Mouse (Mus musculus) liver, embryonic 11.5 days (tissue): ENCODE results near the gene Actr1a. TPM values are rescaled to one million over a fixed set of nuclear protein-coding genes. Genes with fewer than 3 reads are reported as not detected.

Experiments used
- ATAC-seq: fragments of 200-750 bp; cut with Nextera tagmentation; replicated peaks from 2 replicates; pipeline ENCODE4 v1.8.0; 2017; ENCODE audit warnings: moderate number of reproducible peaks, mild to moderate bottlenecking, moderate TSS enrichment, moderate library complexity; ENCODE audit not compliant: low FRiP score
- DNase-seq: peaks from one replicate; pipeline ENCODE4 v3.0.0-alpha.2; 2017; ENCODE audit warnings: low spot score
- H3K27ac ChIP-seq: fragments of 300-500 bp; sonication (generic); 2 replicates; pipeline ENCODE4 v1.5.1; 2014; ENCODE audit warnings: mild to moderate bottlenecking, low read depth, low read length, control low read depth
- H3K27me3 ChIP-seq: fragments of 300-500 bp; sonication (generic); replicated peaks from 2 replicates; pipeline ENCODE4 v1.6.1; 2014; ENCODE audit warnings: low read length, mixed read lengths; ENCODE audit not compliant: control insufficient read depth, insufficient read depth
- H3K36me3 ChIP-seq: fragments of 300-500 bp; sonication (generic); 2 replicates; pipeline ENCODE4 v1.6.1; 2014; ENCODE audit warnings: mild to moderate bottlenecking, low read length, moderate library complexity, mixed read lengths; ENCODE audit not compliant: control insufficient read depth, insufficient read depth
- H3K4me1 ChIP-seq: fragments of 300-500 bp; sonication (generic); replicated peaks from 2 replicates; pipeline ENCODE4 v1.6.1; 2014; ENCODE audit warnings: low read length, mixed read lengths; ENCODE audit not compliant: control insufficient read depth, insufficient read depth
- H3K4me2 ChIP-seq: fragments of 300-500 bp; sonication (generic); 2 replicates; pipeline ENCODE4 v1.6.1; 2014; ENCODE audit warnings: mild to moderate bottlenecking, control low read depth, moderate library complexity
- H3K4me3 ChIP-seq: fragments of 300-500 bp; sonication (generic); 2 replicates; pipeline ENCODE4 v1.5.1; 2014; ENCODE audit warnings: low read depth, low read length, control low read depth
- H3K9ac ChIP-seq: fragments of 300-500 bp; sonication (generic); 2 replicates; pipeline ENCODE4 v1.6.1; 2014; ENCODE audit warnings: low read depth, low read length, control low read depth
- H3K9me3 ChIP-seq: fragments of 300-500 bp; sonication (generic); 2 replicates; pipeline ENCODE4 v1.6.1; 2016; ENCODE audit warnings: low read length, inconsistent platforms, mixed read lengths; ENCODE audit not compliant: control insufficient read depth
- WGBS: fragments of 180-500 bp; shearing (Covaris S2); extraction: QIAGEN DNeasy Blood & Tissue Kit; methylation state at CpG from one replicate; pipeline ENCODE4 v1.1.7; 2014; 5-methylcytosine and 5-hydroxymethylcytosine counted together
- polyA plus RNA-seq: library from polyadenylated mRNA; unstranded; fragments of >200 nt; fragmentation: Nextera tagmentation; extraction: Ambion mirVana; gene quantifications from 2 replicates; pipeline ENCODE4 v1.2.1, GENCODE M21; 2014

The Actr1a gene
- polyA plus RNA-seq, 1 experiment from 2014 or later, result 90.6 TPM

- Histone ChIP-seq H3K27ac (no peak within 1 kb of the TSS; the same call in 1 of the 2 replicates), H3K4me1 (peaks cover 10% of the 10 kb centered on the region; the same call in 1 of the 2 replicates), H3K9ac (peak within 1 kb of the TSS; percentile 74), H3K27me3 (0 out of 2 replicates have a peak, but pooled peaks cover 5% of the 10 kb centered on the region), H3K36me3 (no peaks in the 10 kb centered on the region), H3K9me3 (no peaks in the 10 kb centered on the region), H3K4me3 (peak within 1 kb of the TSS; percentile 65), H3K4me2 (peak within 1 kb of the TSS; percentile 85)
- DNase-seq (no peak), ATAC-seq (no peak)
- WGBS, result 57% methylated on average over 10 of the region's 10 CpGs
Measured at GRCm38 (mm10) chr19:46350168-46350932, 45.2 kb downstream of the Actr1a start, which contains the start of gene 2310034G01Rik. Gene 2310034G01Rik (minus strand): TSS chr19:46350302.

GRCm38 (mm10) chr19:46349550-46349949 is 46.0 kb downstream of the Actr1a start:
- no peak overlapping the region for H3K27ac ChIP-seq
- 39% methylated on average over 6 of the region's 6 CpGs for WGBS
- no peak for DNase-seq
- peaks cover 13% of the 10 kb centered on the region; the same call in 1 of the 2 replicates for H3K4me1 ChIP-seq
- peak overlapping the region; percentile 74 for H3K9ac ChIP-seq
- H3K4me3 ChIP-seq, result peak overlapping the region; percentile 65
- peak overlapping the region; percentile 85 for H3K4me2 ChIP-seq
- ATAC-seq, result no peak
- no peaks in the 10 kb centered on the region for H3K9me3 ChIP-seq
- 0 out of 2 replicates have a peak, but pooled peaks cover 5% of the 10 kb centered on the region for H3K27me3 ChIP-seq
- no peaks in the 10 kb centered on the region for H3K36me3 ChIP-seq

DNA sequence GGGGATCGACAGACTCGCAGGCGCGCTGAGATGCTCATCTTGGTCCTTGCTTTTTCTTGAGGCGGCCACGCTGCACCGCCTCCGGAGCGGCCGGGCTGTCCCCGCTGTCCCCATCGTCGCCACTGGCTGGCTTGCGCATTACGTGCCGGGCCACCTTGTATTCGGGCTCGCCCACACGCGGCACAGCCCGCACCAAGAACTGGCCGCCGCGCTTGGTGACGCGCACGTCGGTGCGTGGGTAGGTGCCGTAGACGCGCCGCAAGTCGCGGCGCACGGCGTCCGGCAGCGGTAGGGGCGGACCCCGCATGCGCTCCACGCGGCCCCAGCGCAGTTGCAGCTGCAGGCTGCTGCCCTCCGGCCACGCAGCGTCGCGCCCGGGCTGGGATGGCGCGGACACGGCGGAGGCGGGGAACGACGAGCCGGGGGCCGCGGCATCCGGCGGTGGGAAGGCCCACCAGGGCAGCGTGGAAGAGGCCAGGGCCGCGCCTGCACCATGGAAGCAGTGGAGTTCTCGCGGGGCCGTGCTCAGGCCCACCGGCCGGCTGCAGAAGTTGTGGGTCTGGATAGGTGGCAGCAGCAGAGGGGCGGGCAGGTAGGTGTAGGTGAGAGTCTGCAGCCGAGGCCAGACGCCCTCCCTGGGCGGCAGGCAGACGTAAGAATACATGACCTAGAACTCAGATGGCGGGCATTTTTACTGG is 46.6 kb downstream of the Actr1a start:
- Histone ChIP-seq H3K9me3 (no peaks in the 10 kb centered on the region), H3K9ac (peak overlapping the region; percentile 74), H3K4me1 (peaks cover 13% of the 10 kb centered on the region; the same call in 1 of the 2 replicates), H3K4me3 (peak overlapping the region; percentile 65), H3K27me3 (0 out of 2 replicates have a peak, but pooled peaks cover 5% of the 10 kb centered on the region), H3K4me2 (peak overlapping the region; percentile 85), H3K27ac (no peak overlapping the region; the same call in 1 of the 2 replicates), H3K36me3 (no peaks in the 10 kb centered on the region)
- DNase-seq (peak; percentile 78), ATAC-seq (peak; percentile 58)
- under 1% methylated on average over 73 of the region's 78 CpGs for WGBS

DNA sequence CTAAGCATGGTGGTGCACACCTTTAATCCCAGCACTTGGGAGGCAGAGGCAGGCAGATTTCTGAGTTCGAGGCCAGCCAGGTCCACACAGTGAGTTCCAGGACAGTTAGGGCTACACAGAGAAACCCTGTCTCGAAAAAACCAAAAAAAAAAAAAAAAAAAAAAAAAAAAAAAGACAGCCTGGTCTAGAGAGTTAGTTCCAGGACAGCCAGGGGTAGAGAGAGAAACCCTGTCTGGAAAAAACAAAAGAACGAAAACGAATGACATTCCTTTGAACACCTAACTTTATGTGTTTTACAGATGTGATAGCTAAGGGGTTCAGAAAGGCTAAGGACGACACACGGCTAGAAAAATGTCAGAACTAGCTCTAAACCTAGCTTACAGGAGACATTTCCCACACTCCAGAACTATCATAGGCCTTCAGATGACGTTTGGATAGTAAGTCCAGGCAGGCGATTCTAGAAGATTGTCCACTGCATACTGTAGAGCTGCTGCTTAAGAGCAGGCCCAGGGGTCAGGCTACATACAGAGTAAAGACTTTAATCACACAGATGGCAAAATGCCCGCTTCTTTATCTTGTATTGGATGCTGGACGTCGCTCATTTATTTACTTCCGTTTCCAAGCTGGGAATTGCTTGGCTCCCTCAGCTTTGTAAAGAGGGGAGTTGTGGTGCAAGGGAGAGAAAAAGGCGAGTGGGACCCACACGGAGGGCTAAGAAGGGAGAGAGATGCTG is 47.4 kb downstream of the Actr1a start:
- Histone ChIP-seq H3K27ac (no peak overlapping the region), H3K4me1 (peaks cover 13% of the 10 kb centered on the region; the same call in 1 of the 2 replicates), H3K27me3 (0 out of 2 replicates have a peak, but pooled peaks cover 5% of the 10 kb centered on the region), H3K9ac (peak overlapping the region; percentile 74), H3K4me3 (peak overlapping the region; percentile 65), H3K36me3 (no peaks in the 10 kb centered on the region), H3K9me3 (no peaks in the 10 kb centered on the region), H3K4me2 (peak overlapping the region; percentile 85)
- ATAC-seq, result 0 out of 2 replicates have a peak, but pooled peaks have one; percentile 10
- no peak for DNase-seq
- WGBS, result 33% methylated on average over 14 of the region's 14 CpGs

DNA sequence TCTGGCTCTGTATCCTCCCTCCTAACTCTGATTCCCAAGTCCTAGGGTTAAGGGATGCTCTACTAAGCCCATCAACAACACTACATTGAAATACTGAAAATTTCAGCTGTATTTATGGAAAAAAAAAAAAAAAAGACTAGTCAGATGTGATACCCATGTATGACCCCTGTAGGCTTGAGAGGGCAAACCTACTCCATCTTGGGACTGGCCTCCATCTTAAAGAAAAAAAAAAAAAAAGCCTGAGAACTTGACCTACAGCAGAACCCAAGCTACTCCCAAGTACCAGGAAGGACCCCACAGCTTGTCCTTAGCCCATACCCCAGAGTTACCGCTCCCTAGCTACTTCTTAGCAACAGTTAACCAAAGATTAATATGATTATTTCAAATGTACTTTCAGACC is 48.4 kb downstream of the Actr1a start:
- ATAC-seq (no peak), DNase-seq (no peak)
- no peak overlapping the region for H3K9ac ChIP-seq
- 95% methylated on average over 1 of the region's 1 CpGs for WGBS
- 0 out of 2 replicates have a peak, but pooled peaks cover 11% of the 10 kb centered on the region for H3K4me1 ChIP-seq
- H3K36me3 ChIP-seq, result no peaks in the 10 kb centered on the region
- H3K27ac ChIP-seq, result no peak overlapping the region
- no peaks in the 10 kb centered on the region for H3K9me3 ChIP-seq
- H3K4me2 ChIP-seq, result no peak overlapping the region
- H3K27me3 ChIP-seq, result 0 out of 2 replicates have a peak, but pooled peaks cover 5% of the 10 kb centered on the region
- no peak overlapping the region for H3K4me3 ChIP-seq

DNA sequence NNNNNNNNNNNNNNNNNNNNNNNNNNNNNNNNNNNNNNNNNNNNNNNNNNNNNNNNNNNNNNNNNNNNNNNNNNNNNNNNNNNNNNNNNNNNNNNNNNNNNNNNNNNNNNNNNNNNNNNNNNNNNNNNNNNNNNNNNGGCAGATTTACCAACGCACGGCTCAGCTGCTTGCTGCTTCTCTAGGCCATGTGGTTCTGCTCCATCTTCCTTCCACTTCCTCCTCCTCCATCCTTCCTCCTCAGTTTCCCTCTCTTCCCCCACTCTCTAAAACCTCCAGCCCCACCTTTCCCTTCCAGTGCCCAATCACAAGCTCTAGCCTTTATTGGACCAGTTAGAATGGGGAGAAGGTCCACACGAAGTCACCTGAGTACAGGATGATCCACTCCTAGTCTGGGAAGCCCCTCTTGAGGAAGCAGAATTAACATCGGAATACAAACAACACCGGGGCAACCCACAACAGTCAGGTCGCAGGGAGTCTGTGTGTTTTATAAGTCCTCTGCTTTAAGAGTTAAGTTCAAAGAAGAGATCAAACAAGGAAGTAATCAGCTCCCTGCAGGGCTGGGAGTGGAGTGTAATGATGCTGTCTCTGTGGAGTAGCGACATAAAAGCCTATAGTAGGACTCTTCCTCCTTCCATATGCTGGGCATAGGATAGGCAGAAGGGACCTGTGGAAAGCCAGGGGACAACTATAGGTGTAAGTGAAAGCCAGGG is 50.7 kb downstream of the Actr1a start:
- WGBS, result 25% methylated on average over 7 of the region's 7 CpGs
- 0 out of 2 replicates have a peak, but pooled peaks cover 3% of the 10 kb centered on the region for H3K27me3 ChIP-seq
- no peak overlapping the region for H3K9ac ChIP-seq
- H3K4me1 ChIP-seq, result 0 out of 2 replicates have a peak, but pooled peaks cover 11% of the 10 kb centered on the region
- no peak overlapping the region for H3K4me2 ChIP-seq
- peak; percentile 29 for DNase-seq
- no peak for ATAC-seq
- no peaks in the 10 kb centered on the region for H3K9me3 ChIP-seq
- H3K4me3 ChIP-seq, result no peak overlapping the region
- H3K27ac ChIP-seq, result no peak overlapping the region
- no peaks in the 10 kb centered on the region for H3K36me3 ChIP-seq

DNA sequence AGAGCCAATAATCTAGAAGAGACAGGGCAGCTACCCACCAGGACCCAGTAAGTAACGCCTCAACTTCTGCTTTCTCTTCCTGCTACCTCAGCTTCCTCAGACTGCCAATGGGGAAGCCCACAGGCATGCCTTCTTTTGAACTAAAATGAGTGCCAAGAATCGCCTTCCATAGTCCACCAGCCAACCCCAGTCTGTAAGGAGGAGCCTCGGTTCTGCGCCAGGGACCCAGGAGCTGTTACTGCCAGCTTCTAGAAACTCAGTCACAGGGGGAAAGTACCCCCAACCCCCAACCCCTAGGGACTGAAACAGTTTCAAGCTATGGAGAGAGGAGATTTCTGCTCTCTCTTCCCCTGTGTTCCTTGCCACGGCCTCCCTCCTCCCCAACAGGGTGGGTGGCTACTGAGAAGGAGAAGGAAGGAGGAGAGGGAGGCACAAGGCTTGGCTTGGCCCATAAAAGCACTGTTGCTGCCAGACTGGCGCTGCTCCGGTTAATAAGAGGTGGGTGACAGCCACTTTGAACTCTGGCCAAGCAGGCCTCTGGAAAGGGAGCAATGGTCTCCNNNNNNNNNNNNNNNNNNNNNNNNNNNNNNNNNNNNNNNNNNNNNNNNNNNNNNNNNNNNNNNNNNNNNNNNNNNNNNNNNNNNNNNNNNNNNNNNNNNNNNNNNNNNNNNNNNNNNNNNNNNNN is 56.1 kb downstream of the Actr1a start:
- Histone ChIP-seq H3K36me3 (no peaks in the 10 kb centered on the region), H3K27me3 (no peaks in the 10 kb centered on the region), H3K9me3 (no peaks in the 10 kb centered on the region), H3K9ac (peak overlapping the region; percentile 42), H3K4me3 (no peak overlapping the region), H3K4me1 (peaks cover 13% of the 10 kb centered on the region), H3K4me2 (peak overlapping the region; percentile 83), H3K27ac (peak overlapping the region; percentile 46; the same call in 1 of the 2 replicates)
- ATAC-seq (no peak), DNase-seq (no peak)
- WGBS, result 61% methylated on average over 7 of the region's 7 CpGs
